Mouse (Mus musculus) hindbrain, embryonic 13.5 days (tissue): ENCODE data around the gene Saysd1. TPM values are rescaled to one million over a fixed set of nuclear protein-coding genes. Genes with fewer than 3 reads are reported as not detected.

ENCODE experiments used
- ATAC-seq: fragments of 200-750 bp; cut with Nextera tagmentation; 2 replicates; pipeline ENCODE4 v1.8.0; 2017; ENCODE audit warnings: moderate TSS enrichment; ENCODE audit not compliant: low FRiP score
- H3K27ac ChIP-seq: fragments of 300-500 bp; sonication (generic); 2 replicates; pipeline ENCODE4 v1.5.1; 2015; ENCODE audit warnings: inconsistent platforms, mild to moderate bottlenecking, moderate library complexity
- H3K27me3 ChIP-seq: fragments of 300-500 bp; sonication (generic); 2 replicates; pipeline ENCODE4 v1.6.1; 2015; ENCODE audit warnings: mild to moderate bottlenecking, inconsistent platforms
- H3K36me3 ChIP-seq: fragments of 300-500 bp; sonication (generic); 2 replicates; pipeline ENCODE4 v1.6.1; 2015; ENCODE audit warnings: mild to moderate bottlenecking, inconsistent platforms
- H3K4me1 ChIP-seq: fragments of 300-500 bp; sonication (generic); replicated peaks from 2 replicates; pipeline ENCODE4 v1.6.1; 2015; ENCODE audit warnings: inconsistent platforms
- H3K4me2 ChIP-seq: fragments of 300-500 bp; sonication (generic); 2 replicates; pipeline ENCODE4 v1.6.1; 2015; ENCODE audit warnings: inconsistent platforms, mild to moderate bottlenecking, moderate library complexity
- H3K4me3 ChIP-seq: fragments of 300-500 bp; sonication (generic); 2 replicates; pipeline ENCODE4 v1.5.1; 2015; ENCODE audit warnings: mild to moderate bottlenecking, inconsistent platforms
- H3K9ac ChIP-seq: fragments of 300-500 bp; sonication (generic); 2 replicates; pipeline ENCODE4 v1.6.1; 2015; ENCODE audit warnings: mild to moderate bottlenecking, inconsistent platforms
- H3K9me3 ChIP-seq: fragments of 300-500 bp; sonication (generic); 2 replicates; pipeline ENCODE4 v1.6.1; 2016; ENCODE audit warnings: inconsistent platforms
- WGBS: fragments of 180-500 bp; shearing (Covaris S2); methylation state at CpG from one replicate; pipeline ENCODE4 v1.1.7; 2015; 5-methylcytosine and 5-hydroxymethylcytosine counted together
- polyA plus RNA-seq: library from polyadenylated mRNA; unstranded; fragments of >200 nt; fragmentation: Nextera tagmentation; extraction: Ambion mirVana; gene quantifications from 2 replicates; pipeline ENCODE4 v1.2.1, GENCODE M21; 2015

Saysd1 gene
- polyA plus RNA-seq, 1 experiment from 2014 or later = 14.7 TPM

GRCm38 (mm10) chr14:20157595-20157994, 19.3 kb upstream of the Saysd1 start:
- H3K4me2 ChIP-seq = no peak overlapping the region
- H3K27ac ChIP-seq = no peak overlapping the region
- WGBS = 90% methylated on average over 10 of the region's 10 CpGs
- no peaks in the 10 kb centered on the region for H3K36me3 ChIP-seq
- H3K9me3 ChIP-seq = no peaks in the 10 kb centered on the region
- H3K9ac ChIP-seq = no peak overlapping the region
- H3K4me1 ChIP-seq = peaks cover 7% of the 10 kb centered on the region
- H3K27me3 ChIP-seq = no peaks in the 10 kb centered on the region
- ATAC-seq = no peak
- H3K4me3 ChIP-seq = no peak overlapping the region

GRCm38 (mm10) chr14:20155718-20156117, 17.4 kb upstream of the Saysd1 start:
- Histone ChIP-seq H3K27me3 (no peaks in the 10 kb centered on the region), H3K36me3 (no peaks in the 10 kb centered on the region), H3K9ac (no peak overlapping the region), H3K9me3 (no peaks in the 10 kb centered on the region), H3K4me3 (no peak overlapping the region), H3K4me2 (no peak overlapping the region), H3K27ac (no peak overlapping the region), H3K4me1 (peaks cover 15% of the 10 kb centered on the region)
- no peak for ATAC-seq
- WGBS = 51% methylated on average over 10 of the region's 10 CpGs

GRCm38 (mm10) chr14:20154937-20155336, 16.6 kb upstream of the Saysd1 start:
- Histone ChIP-seq H3K27me3 (no peaks in the 10 kb centered on the region), H3K4me2 (no peak overlapping the region), H3K36me3 (no peaks in the 10 kb centered on the region), H3K9me3 (no peaks in the 10 kb centered on the region), H3K4me1 (peaks cover 13% of the 10 kb centered on the region), H3K9ac (no peak overlapping the region), H3K27ac (no peak overlapping the region), H3K4me3 (no peak overlapping the region)
- ATAC-seq = no peak
- 90% methylated on average over 4 of the region's 4 CpGs for WGBS

- no peak for ATAC-seq
- Histone ChIP-seq H3K36me3 (no peaks in the 10 kb centered on the region), H3K4me3 (no peak overlapping the region), H3K4me1 (peaks cover 7% of the 10 kb centered on the region; the same call in 1 of the 2 replicates), H3K27ac (no peak overlapping the region), H3K4me2 (no peak overlapping the region), H3K9me3 (no peaks in the 10 kb centered on the region), H3K9ac (no peak overlapping the region), H3K27me3 (no peaks in the 10 kb centered on the region)
- WGBS = 60% methylated on average over 7 of the region's 7 CpGs
These were observed 15.9 kb upstream of the Saysd1 start for GRCm38 (mm10) chr14:20154245-20154644.

GRCm38 (mm10) chr14:20149127-20150080, 11.1 kb upstream of the Saysd1 start:
- peaks cover 9% of the 10 kb centered on the region; the same call in 1 of the 2 replicates for H3K4me1 ChIP-seq
- no peak overlapping the region for H3K4me3 ChIP-seq
- no peak overlapping the region for H3K27ac ChIP-seq
- no peak overlapping the region for H3K4me2 ChIP-seq
- no peaks in the 10 kb centered on the region for H3K36me3 ChIP-seq
- no peaks in the 10 kb centered on the region for H3K9me3 ChIP-seq
- no peak overlapping the region for H3K9ac ChIP-seq
- 86% methylated on average over 22 of the region's 22 CpGs for WGBS
- ATAC-seq = no peak
- no peaks in the 10 kb centered on the region for H3K27me3 ChIP-seq

- 97% methylated on average over 11 of the region's 11 CpGs for whole genome bisulfite sequencing
- peaks cover 14% of the 10 kb centered on the region for H3K4me1 ChIP-seq
- no peak overlapping the region for H3K9ac ChIP-seq
- no peak overlapping the region for H3K27ac ChIP-seq
- no peak overlapping the region for H3K4me2 ChIP-seq
- no peak overlapping the region for H3K4me3 ChIP-seq
- no peaks in the 10 kb centered on the region for H3K36me3 ChIP-seq
- ATAC-seq = no peak
- no peaks in the 10 kb centered on the region for H3K9me3 ChIP-seq
- H3K27me3 ChIP-seq = no peaks in the 10 kb centered on the region
These were observed 10.2 kb upstream of the Saysd1 start for GRCm38 (mm10) chr14:20148514-20148913.

GRCm38 (mm10) chr14:20147854-20148253, 9.5 kb upstream of the Saysd1 start:
- no peak overlapping the region for H3K9ac ChIP-seq
- no peak overlapping the region for H3K27ac ChIP-seq
- peaks cover 14% of the 10 kb centered on the region for H3K4me1 ChIP-seq
- H3K36me3 ChIP-seq = no peaks in the 10 kb centered on the region
- WGBS = 91% methylated on average over 7 of the region's 7 CpGs
- no peaks in the 10 kb centered on the region for H3K27me3 ChIP-seq
- H3K4me3 ChIP-seq = no peak overlapping the region
- ATAC-seq = no peak
- H3K4me2 ChIP-seq = no peak overlapping the region
- no peaks in the 10 kb centered on the region for H3K9me3 ChIP-seq

- Histone ChIP-seq H3K36me3 (peaks cover 6% of the 10 kb centered on the region), H3K4me2 (no peak overlapping the region), H3K27me3 (no peaks in the 10 kb centered on the region), H3K9ac (no peak overlapping the region), H3K27ac (0 out of 2 replicates have a peak overlapping the region, but pooled peaks have one; percentile 44), H3K4me1 (peaks cover 6% of the 10 kb centered on the region), H3K9me3 (no peaks in the 10 kb centered on the region), H3K4me3 (no peak overlapping the region)
- 62% methylated on average over 4 of the region's 4 CpGs for WGBS
- 0 out of 2 replicates have a peak, but pooled peaks have one; percentile 46 for ATAC-seq
These were observed 5.8 kb upstream of the Saysd1 start for GRCm38 (mm10) chr14:20144093-20144492.

GRCm38 (mm10) chr14:20134965-20135671, 3.2 kb downstream of the Saysd1 start:
- no peaks in the 10 kb centered on the region for H3K36me3 ChIP-seq
- no peak for ATAC-seq
- H3K4me3 ChIP-seq = no peak overlapping the region
- no peaks in the 10 kb centered on the region for H3K27me3 ChIP-seq
- WGBS = 90% methylated on average over 10 of the region's 10 CpGs
- H3K4me2 ChIP-seq = no peak overlapping the region
- H3K9me3 ChIP-seq = no peaks in the 10 kb centered on the region
- H3K27ac ChIP-seq = no peak overlapping the region
- H3K4me1 ChIP-seq = no peaks in the 10 kb centered on the region
- no peak overlapping the region for H3K9ac ChIP-seq

GRCm38 (mm10) chr14:20128162-20128561, 10.2 kb downstream of the Saysd1 start:
- 89% methylated on average over 6 of the region's 6 CpGs for WGBS
- Histone ChIP-seq H3K4me2 (no peak overlapping the region), H3K27me3 (no peaks in the 10 kb centered on the region), H3K4me1 (no peaks in the 10 kb centered on the region), H3K27ac (no peak overlapping the region), H3K9ac (no peak overlapping the region), H3K9me3 (no peaks in the 10 kb centered on the region), H3K4me3 (no peak overlapping the region), H3K36me3 (no peaks in the 10 kb centered on the region)
- ATAC-seq = no peak

GRCm38 (mm10) chr14:20127406-20128087, 10.8 kb downstream of the Saysd1 start:
- ATAC-seq = no peak
- H3K9me3 ChIP-seq = no peaks in the 10 kb centered on the region
- 82% methylated on average over 15 of the region's 15 CpGs for WGBS
- no peak overlapping the region for H3K27ac ChIP-seq
- H3K4me3 ChIP-seq = no peak overlapping the region
- no peak overlapping the region for H3K4me2 ChIP-seq
- no peaks in the 10 kb centered on the region for H3K36me3 ChIP-seq
- no peaks in the 10 kb centered on the region for H3K27me3 ChIP-seq
- H3K4me1 ChIP-seq = no peaks in the 10 kb centered on the region
- no peak overlapping the region for H3K9ac ChIP-seq

GRCm38 (mm10) chr14:20120868-20121267, 17.5 kb downstream of the Saysd1 start:
- no peaks in the 10 kb centered on the region for H3K9me3 ChIP-seq
- H3K36me3 ChIP-seq = no peaks in the 10 kb centered on the region
- no peak overlapping the region for H3K4me2 ChIP-seq
- no peaks in the 10 kb centered on the region for H3K27me3 ChIP-seq
- no peak for ATAC-seq
- H3K9ac ChIP-seq = no peak overlapping the region
- WGBS = 78% methylated on average over 5 of the region's 5 CpGs
- 0 out of 2 replicates have a peak, but pooled peaks cover 4% of the 10 kb centered on the region for H3K4me1 ChIP-seq
- no peak overlapping the region for H3K4me3 ChIP-seq
- no peak overlapping the region for H3K27ac ChIP-seq
